Mouse (Mus musculus) ES-Bruce4 (cell line): ENCODE results near the gene Ppdpf. TPM values are rescaled to one million over a fixed set of nuclear protein-coding genes. Genes with fewer than 3 reads are reported as not detected.

ENCODE experiments used
- H3K27ac ChIP-seq: 2 replicates; pipeline ENCODE4 v1.5.1; 2012; ENCODE audit warnings: low read length, inconsistent platforms; ENCODE audit not compliant: insufficient read depth
- H3K27me3 ChIP-seq: 2 replicates; pipeline ENCODE4 v1.6.1; 2012; ENCODE audit warnings: mild to moderate bottlenecking, low read length, inconsistent platforms; ENCODE audit not compliant: control insufficient read depth, poor library complexity, insufficient read depth, severe bottlenecking
- H3K36me3 ChIP-seq: 2 replicates; pipeline ENCODE4 v1.6.1; 2012; ENCODE audit warnings: inconsistent platforms, mild to moderate bottlenecking, low read length, moderate library complexity; ENCODE audit not compliant: control insufficient read depth, poor library complexity, insufficient read depth, severe bottlenecking
- H3K4me1 ChIP-seq: one replicate; pipeline ENCODE4 v1.8.1; 2011; ENCODE audit warnings: low read length; ENCODE audit not compliant: control insufficient read depth, insufficient read depth
- H3K4me3 ChIP-seq: 2 replicates; pipeline ENCODE4 v1.5.1; 2011; ENCODE audit warnings: low read depth, mild to moderate bottlenecking, low read length
- H3K9ac ChIP-seq: 2 replicates; pipeline ENCODE4 v1.6.1; 2012; ENCODE audit warnings: low read depth, mild to moderate bottlenecking, inconsistent platforms; ENCODE audit not compliant: poor library complexity, severe bottlenecking
- H3K9me3 ChIP-seq: replicated peaks from 2 replicates; pipeline ENCODE4 v1.6.1; 2012; ENCODE audit warnings: mild to moderate bottlenecking, low read length, inconsistent platforms; ENCODE audit not compliant: control insufficient read depth, poor library complexity, insufficient read depth, severe bottlenecking
- CTCF ChIP-seq: IDR thresholded peaks from one replicate; pipeline ENCODE4 v1.8.1; 2011; ENCODE audit warnings: low read depth, low read length
- EP300 ChIP-seq: IDR thresholded peaks from 2 replicates; pipeline ENCODE4 v1.6.1; 2011; ENCODE audit warnings: low read depth, low read length; ENCODE audit not compliant: insufficient read depth
- POLR2A ChIP-seq: IDR thresholded peaks from one replicate; pipeline ENCODE4 v1.8.1; 2011; ENCODE audit warnings: low read length; ENCODE audit not compliant: insufficient read depth
- polyA plus RNA-seq: library from polyadenylated mRNA; stranded (reverse); fragments of >200 nt; gene quantifications from 2 replicates; pipeline ENCODE4 v1.2.4, GENCODE M21; 2011; ENCODE audit warnings: low read depth; ENCODE audit not compliant: missing spikeins, insufficient read depth, insufficient read length

The Ppdpf gene
- polyA plus RNA-seq, 1 experiment: 67.7 TPM

- Histone ChIP-seq H3K9ac (no peak overlapping the region), H3K4me3 (no peak overlapping the region), H3K36me3 (no peaks in the 10 kb centered on the region), H3K9me3 (no peaks in the 10 kb centered on the region), H3K4me1 (no peaks in the 10 kb centered on the region), H3K27me3 (no peaks in the 10 kb centered on the region), H3K27ac (no peak overlapping the region)
- TF ChIP-seq EP300 (no peak), POLR2A (no peak), CTCF (no peak)
Observed at GRCm38 (mm10) chr2:181191936-181192335, 4.9 kb downstream of the Ppdpf start.

- H3K9ac ChIP-seq: no peak overlapping the region
- H3K36me3 ChIP-seq: no peaks in the 10 kb centered on the region
- no peak overlapping the region for H3K4me3 ChIP-seq
- no peak overlapping the region for H3K27ac ChIP-seq
- H3K27me3 ChIP-seq: no peaks in the 10 kb centered on the region
- TF ChIP-seq EP300 (no peak), CTCF (no peak), POLR2A (no peak)
- no peaks in the 10 kb centered on the region for H3K9me3 ChIP-seq
- no peaks in the 10 kb centered on the region for H3K4me1 ChIP-seq
Observed at GRCm38 (mm10) chr2:181193044-181193443, 6.0 kb downstream of the Ppdpf start.

- H3K27me3 ChIP-seq: no peaks in the 10 kb centered on the region
- no peaks in the 10 kb centered on the region for H3K4me1 ChIP-seq
- no peaks in the 10 kb centered on the region for H3K9me3 ChIP-seq
- no peak overlapping the region for H3K4me3 ChIP-seq
- H3K27ac ChIP-seq: no peak overlapping the region
- H3K9ac ChIP-seq: no peak overlapping the region
- TF ChIP-seq CTCF (no peak), POLR2A (no peak), EP300 (no peak)
- no peaks in the 10 kb centered on the region for H3K36me3 ChIP-seq
Observed at GRCm38 (mm10) chr2:181196628-181197300, 9.7 kb downstream of the Ppdpf start.

GRCm38 (mm10) chr2:181201606-181202005 lies 14.6 kb downstream of the Ppdpf start:
- H3K4me3 ChIP-seq: no peak overlapping the region
- no peaks in the 10 kb centered on the region for H3K9me3 ChIP-seq
- TF ChIP-seq EP300 (no peak), POLR2A (no peak), CTCF (no peak)
- no peak overlapping the region for H3K27ac ChIP-seq
- H3K4me1 ChIP-seq: no peaks in the 10 kb centered on the region
- no peak overlapping the region for H3K9ac ChIP-seq
- H3K36me3 ChIP-seq: no peaks in the 10 kb centered on the region
- H3K27me3 ChIP-seq: no peaks in the 10 kb centered on the region

- H3K9ac ChIP-seq: no peak within 1 kb of the TSS
- no peaks in the 10 kb centered on the region for H3K27me3 ChIP-seq
- no peak within 1 kb of the TSS for H3K4me3 ChIP-seq
- no peaks in the 10 kb centered on the region for H3K4me1 ChIP-seq
- TF ChIP-seq EP300 (no peak), POLR2A (no peak), CTCF (no peak)
- H3K36me3 ChIP-seq: no peaks in the 10 kb centered on the region
- H3K9me3 ChIP-seq: no peaks in the 10 kb centered on the region
- no peak within 1 kb of the TSS for H3K27ac ChIP-seq
Observed at GRCm38 (mm10) chr2:181202422-181202821, 15.4 kb downstream of the Ppdpf start, which contains the start of gene Ptk6. Gene Ptk6 (minus strand): TSS chr2:181202789.

- TF ChIP-seq EP300: no peak
- TF ChIP-seq CTCF: no peak
- no peak for TF ChIP-seq POLR2A
- Histone ChIP-seq H3K36me3 (no peaks in the 10 kb centered on the region), H3K9ac (no peak overlapping the region), H3K9me3 (no peaks in the 10 kb centered on the region), H3K4me3 (no peak overlapping the region), H3K27me3 (no peaks in the 10 kb centered on the region), H3K4me1 (no peaks in the 10 kb centered on the region), H3K27ac (no peak overlapping the region)
Observed at GRCm38 (mm10) chr2:181202886-181203285, 15.8 kb downstream of the Ppdpf start.
